Mouse (Mus musculus) megakaryocyte, embryonic 14.5 days (primary cell): ENCODE measurements around the gene Nfatc3.

Experiments used
- FLI1 ChIP-seq: IDR thresholded peaks from 2 replicates; pipeline ENCODE4 v1.6.1; 2012; ENCODE audit warnings: low read length, inconsistent platforms, mixed read lengths
- GATA1 ChIP-seq: IDR thresholded peaks from 3 replicates; pipeline ENCODE4 v1.6.1; 2012; ENCODE audit warnings: mixed read lengths, low read length, inconsistent platforms, borderline replicate concordance

- TF ChIP-seq FLI1 (no peak), GATA1 (no peak)
These were observed 73.7 kb downstream of the Nfatc3 start for GRCm38 (mm10) chr8:106132356-106132755.
